Mouse (Mus musculus) left cerebral cortex, postnatal 10 days (tissue): ENCODE data around the gene Ndst2. TPM values are rescaled to one million over a fixed set of nuclear protein-coding genes. Genes with fewer than 3 reads are reported as not detected.
A peak's percentile ranks its signal among the peaks of the same experiment; 100 is the strongest.

ENCODE experiments used
- DNase-seq, 2 experiments: peaks; one replicate each; pipeline ENCODE4 v3.0.0; 2021 to 2022; ENCODE audit warnings: low spot score in 2 of 2, mixed read lengths in 1 of 2; ENCODE audit errors: extremely low spot score in 1 of 2
- intact Hi-C: fragments of 180-260 bp; cut with DNase I; formaldehyde crosslinking; loops from one replicate; pipeline ENCODE4 v1.15.1; 2025
- total RNA-seq, 2 experiments: library from RNA; stranded (reverse); gene quantifications; 2 replicates each; pipeline ENCODE4 v1.2.3; 2021

Gene Ndst2
- total RNA-seq, 2 experiments from 2014 or later = 17.3 to 21.8 TPM

GRCm38 (mm10) chr14:20746935-20747334 lies 12.6 kb upstream of the Ndst2 start:
- DNase-seq = no peak
- intact Hi-C loops = loop anchor here (5.0 to 10.0 kb wide), 2 partner anchors 125 to 278 kb away; no protein-coding TSS in a partner anchor

GRCm38 (mm10) chr14:20743614-20744013 lies 9.3 kb upstream of the Ndst2 start:
- intact Hi-C loops = loop anchor here (10.0 kb wide), 1 partner anchor 281 kb away; no protein-coding TSS in a partner anchor
- DNase-seq = no peak

- intact Hi-C loops = loop anchor here (10.0 kb wide), 1 partner anchor 284 kb away; no protein-coding TSS in a partner anchor
- no peak for DNase-seq
Measured at GRCm38 (mm10) chr14:20741301-20741700, 6.9 kb upstream of the Ndst2 start.

- DNase-seq = no peak
- intact Hi-C loops = no loop called here
Measured at GRCm38 (mm10) chr14:20738511-20738910, 4.1 kb upstream of the Ndst2 start.

GRCm38 (mm10) chr14:20737306-20737705 lies 2.9 kb upstream of the Ndst2 start:
- intact Hi-C loops = no loop called here
- peak in 1 of 2 experiments; percentile 77 for DNase-seq

GRCm38 (mm10) chr14:20735892-20736390 lies 1.6 kb upstream of the Ndst2 start:
- DNase-seq = no peak
- intact Hi-C loops = no loop called here

GRCm38 (mm10) chr14:20735052-20735451 lies 690 bp upstream of the Ndst2 start:
- intact Hi-C loops = no loop called here
- no peak for DNase-seq

GRCm38 (mm10) chr14:20733041-20733951 lies 1.1 kb downstream of the Ndst2 start:
- no peak for DNase-seq
- intact Hi-C loops = loop anchor here (5.0 kb wide), 1 partner anchor 139 kb away; no protein-coding TSS in a partner anchor

GRCm38 (mm10) chr14:20730853-20731602 lies 3.3 kb downstream of the Ndst2 start:
- DNase-seq = no peak
- intact Hi-C loops = loop anchor here (5.0 kb wide), 1 partner anchor 141 kb away; no protein-coding TSS in a partner anchor

GRCm38 (mm10) chr14:20729871-20730270 lies 4.5 kb downstream of the Ndst2 start:
- DNase-seq = no peak
- intact Hi-C loops = loop anchor here (5.0 to 10.0 kb wide), 2 partner anchors 142 to 285 kb away; no protein-coding TSS in a partner anchor

- no peak for DNase-seq
- intact Hi-C loops = loop anchor here (10.0 kb wide), 1 partner anchor 289 kb away; no protein-coding TSS in a partner anchor
Measured at GRCm38 (mm10) chr14:20725660-20726339, 8.6 kb downstream of the Ndst2 start.

- peak; percentile 67 to 74 for DNase-seq
- intact Hi-C loops = loop anchor here (10.0 kb wide), 1 partner anchor 291 kb away; no protein-coding TSS in a partner anchor
Measured at GRCm38 (mm10) chr14:20724043-20724442, 10.3 kb downstream of the Ndst2 start.

- intact Hi-C loops = loop anchor here (10.0 kb wide), 1 partner anchor 292 kb away; no protein-coding TSS in a partner anchor
- DNase-seq = no peak
Measured at GRCm38 (mm10) chr14:20723006-20723405, 11.4 kb downstream of the Ndst2 start.

- no peak for DNase-seq
- intact Hi-C loops = loop anchor here (10.0 kb wide), 1 partner anchor 293 kb away; no protein-coding TSS in a partner anchor
Measured at GRCm38 (mm10) chr14:20721371-20721770, 13.0 kb downstream of the Ndst2 start.

- intact Hi-C loops = loop anchor here (10.0 kb wide), 1 partner anchor 295 kb away; no protein-coding TSS in a partner anchor
Measured at GRCm38 (mm10) chr14:20719767-20720166, 14.6 kb downstream of the Ndst2 start.

GRCm38 (mm10) chr14:20718443-20718842 lies 15.9 kb downstream of the Ndst2 start:
- DNase-seq = no peak
- intact Hi-C loops = no loop called here

More at GRCm38 (mm10) chr14:20719767-20720166, 14.6 kb downstream of the Ndst2 start:
- DNase-seq = no peak

GRCm38 (mm10) chr14:20713832-20714231 lies 20.5 kb downstream of the Ndst2 start:
- DNase-seq = no peak
- intact Hi-C loops = no loop called here

GRCm38 (mm10) chr14:20708239-20708638 lies 26.1 kb downstream of the Ndst2 start:
- intact Hi-C loops = no loop called here

More at GRCm38 (mm10) chr14:20708239-20708638, 26.1 kb downstream of the Ndst2 start:
- DNase-seq = no peak
